Mouse (Mus musculus) cerebellum, postnatal 4 days (tissue): ENCODE measurements around the gene Gm7694.

Source experiments
- DNase-seq, 2 experiments: peaks; one replicate each; pipeline ENCODE4 v3.0.0; 2022; ENCODE audit warnings: low spot score in 2 of 2, mixed read lengths in 1 of 2

The Gm7694 gene

GRCm38 (mm10) chr1:170282415-170283129 lies 23.6 kb downstream of the Gm7694 start:
- no peak for DNase-seq

- DNase-seq = no peak
These were observed 29.1 kb downstream of the Gm7694 start, which contains the start of gene Sh2d1b1 for GRCm38 (mm10) chr1:170277016-170277415. Gene Sh2d1b1, plus strand, starts transcription at chr1:170277320.

- no peak for DNase-seq
These were observed 32.9 kb downstream of the Gm7694 start for GRCm38 (mm10) chr1:170273252-170273651.

- no peak for DNase-seq
These were observed 35.4 kb downstream of the Gm7694 start for GRCm38 (mm10) chr1:170270696-170271095.

- no peak for DNase-seq
These were observed 35.9 kb downstream of the Gm7694 start for GRCm38 (mm10) chr1:170270281-170270680.

- peak; percentile 62 to 72 for DNase-seq
These were observed 50.6 kb downstream of the Gm7694 start for GRCm38 (mm10) chr1:170255560-170255910.

GRCm38 (mm10) chr1:170254893-170255559 lies 51.1 kb downstream of the Gm7694 start:
- DNase-seq = no peak
